Mouse (Mus musculus) urinary bladder, postnatal 14 days (tissue): ENCODE data around the gene Slc22a12.

Source experiments
- DNase-seq: peaks from one replicate; pipeline ENCODE4 v3.0.0; 2021; ENCODE audit warnings: low spot score

The Slc22a12 gene

GRCm38 (mm10) chr19:6493219-6493618, 49.6 kb downstream of the Slc22a12 start:
- no peak for DNase-seq

DNA sequence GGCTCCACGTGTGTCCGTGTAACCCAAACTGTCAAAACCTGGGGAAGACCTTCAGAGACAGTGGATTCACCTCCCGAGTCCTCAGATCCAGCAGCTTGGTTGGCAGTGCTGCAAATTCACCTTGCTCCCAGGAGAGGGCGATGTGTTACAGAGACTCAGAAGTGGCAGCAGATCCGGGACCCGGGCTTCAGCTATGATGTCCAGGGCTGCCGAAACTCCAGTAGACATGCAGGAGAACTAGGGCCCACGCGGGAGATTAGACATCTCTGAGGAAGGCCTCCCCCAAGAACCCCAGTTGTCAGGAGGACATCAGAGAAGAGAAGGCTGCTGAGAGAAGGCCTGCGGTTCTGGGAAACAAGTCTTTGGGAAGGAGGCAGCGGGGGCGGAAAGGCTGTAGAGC, 50.7 kb downstream of the Slc22a12 start:
- peak; percentile 61 for DNase-seq

- no peak for DNase-seq
Measured at GRCm38 (mm10) chr19:6491538-6491937, 51.3 kb downstream of the Slc22a12 start.

DNA sequence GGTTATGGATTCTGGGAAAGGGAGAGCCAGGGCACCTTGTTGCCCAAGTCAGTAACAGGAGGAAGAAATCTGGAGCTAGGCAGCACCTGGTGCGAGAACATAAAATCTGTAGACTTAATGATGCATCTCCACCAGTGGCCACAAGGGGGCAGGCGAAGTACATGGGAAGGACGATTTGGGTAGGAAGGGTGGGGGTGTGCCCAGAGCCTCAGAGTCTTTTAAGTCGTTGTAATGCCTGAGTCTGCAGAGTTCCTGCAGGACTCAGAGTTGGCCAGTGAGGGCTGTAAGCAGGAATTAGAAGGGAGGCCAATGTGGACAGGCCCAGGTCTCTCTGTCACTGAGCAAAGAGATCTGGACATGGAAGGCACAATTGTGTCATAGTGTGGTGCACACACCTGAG, 53.8 kb downstream of the Slc22a12 start:
- DNase-seq: peak; percentile 87
